Mouse (Mus musculus) mature B cell (primary cell): ENCODE results near the gene Npat.

Experiments used
- in situ Hi-C: fragments of 300-500 bp; cut with MboI; formaldehyde crosslinking; loops from 2 replicates; pipeline ENCODE4 v1.14.3; 2019

Npat gene

DNA sequence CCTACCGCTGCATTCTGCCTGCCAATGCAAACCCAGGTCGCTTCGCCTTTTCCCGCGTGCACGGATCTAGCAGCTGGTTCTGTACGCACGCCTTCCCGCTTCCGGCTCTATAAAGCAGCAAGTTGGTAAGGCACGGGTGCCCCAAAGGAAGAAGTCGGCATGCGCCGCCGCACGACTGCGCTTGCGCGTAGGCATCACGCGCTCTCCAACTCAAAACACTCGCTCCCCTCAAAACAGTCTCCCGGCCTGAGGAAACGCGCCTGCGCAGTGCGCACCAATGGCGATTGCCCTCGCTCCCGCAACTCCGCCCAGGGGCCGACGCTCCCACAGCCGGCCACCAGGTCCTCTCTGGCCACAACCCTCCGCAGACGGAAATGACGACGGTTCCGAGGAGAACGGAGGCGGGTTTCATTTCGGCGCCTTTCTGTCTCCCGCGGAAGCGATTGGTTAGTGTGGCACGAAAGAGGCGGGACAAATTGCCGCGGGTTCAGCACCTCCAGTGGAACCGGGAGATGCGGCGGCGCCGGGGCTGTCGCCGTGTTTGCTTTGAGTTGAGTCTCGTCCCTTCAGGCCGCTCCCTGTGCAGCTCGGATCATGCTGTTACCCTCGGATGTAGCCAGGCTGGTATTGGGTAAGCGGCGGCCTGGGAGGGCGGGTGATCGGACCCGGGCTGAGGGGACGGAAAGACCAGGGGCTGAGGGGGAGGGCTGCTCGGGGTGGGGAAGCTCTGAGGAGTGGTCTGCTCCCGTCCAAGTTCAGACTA, at the start of gene Npat, which contains the start of gene Atm:
Gene Npat (plus strand): TSS at position 490 of the 763 bp plus-strand sequence.
Gene Atm (minus strand): TSS at position 183 of the 763 bp plus-strand sequence.
- in situ Hi-C loops: no loop called here

DNA sequence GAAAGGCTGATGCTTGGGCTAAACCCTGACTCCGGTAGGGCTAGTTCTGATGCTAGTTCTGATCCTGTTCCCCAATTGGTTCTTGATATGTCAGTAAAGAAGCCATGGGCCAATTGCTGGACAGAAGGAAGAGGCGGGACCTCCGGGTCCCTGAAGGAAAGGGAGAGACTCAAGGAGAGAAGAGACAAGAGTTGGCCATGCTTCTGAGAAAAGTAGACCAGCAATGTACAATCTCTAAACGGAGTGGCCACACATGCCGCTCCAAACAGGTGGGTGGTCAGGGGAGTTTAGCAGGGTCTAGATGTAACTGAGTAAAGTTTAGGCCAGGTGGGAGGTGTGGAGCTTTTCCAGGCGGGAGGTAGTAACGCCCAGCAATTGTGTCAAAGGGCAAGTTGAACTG, 28.8 kb upstream of the Npat start:
- in situ Hi-C loops: no loop called here

DNA sequence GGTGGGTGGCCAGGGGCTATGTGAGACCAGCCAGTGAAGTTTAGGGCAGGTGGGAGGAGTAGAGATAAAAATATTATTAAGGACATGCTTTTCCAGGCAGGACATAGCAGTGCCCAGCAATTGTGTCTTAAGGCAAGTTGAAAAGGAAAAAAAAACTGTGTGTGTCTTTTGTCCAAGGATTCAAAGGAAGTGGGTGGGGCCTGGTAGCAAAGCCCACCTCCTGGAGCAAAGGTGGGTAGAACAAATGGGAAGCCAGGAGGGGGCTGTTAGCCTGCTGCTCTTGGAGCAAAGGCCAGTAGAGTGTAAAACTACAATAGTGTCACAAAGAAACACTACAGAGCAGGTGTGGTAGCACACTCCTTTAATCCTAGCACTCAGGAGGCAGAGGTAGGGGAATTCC, 22.8 kb upstream of the Npat start:
- in situ Hi-C loops: no loop called here

DNA sequence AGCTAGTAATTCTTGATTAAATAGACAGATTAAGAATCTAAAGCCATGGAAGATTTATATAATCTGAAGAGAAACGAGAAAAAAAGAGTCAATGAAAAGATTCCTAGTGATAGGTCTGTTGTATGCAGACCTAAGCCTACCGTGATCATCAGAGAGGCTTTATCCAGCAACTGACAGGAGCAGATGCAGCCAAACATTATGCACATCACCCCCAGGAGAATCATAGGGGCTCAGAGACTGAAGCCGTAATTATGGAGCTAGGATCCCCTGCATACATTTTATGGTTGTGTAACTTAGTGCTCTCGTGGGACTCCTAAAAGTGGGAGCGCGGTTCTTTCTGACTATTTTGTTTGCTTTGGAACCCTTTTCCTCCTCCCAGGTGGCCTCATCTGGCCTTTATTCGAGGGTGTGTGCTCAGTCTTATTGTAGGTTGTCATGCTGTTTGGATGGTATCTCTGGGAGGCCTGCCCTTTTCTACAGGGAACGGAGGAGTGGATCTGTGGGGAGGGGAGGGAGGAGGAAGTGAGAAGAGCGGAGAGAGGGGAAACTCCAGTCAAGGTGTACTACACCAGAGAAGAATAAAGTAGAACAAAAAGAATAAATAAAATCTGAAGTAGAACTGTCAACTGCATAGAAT, 19.4 kb upstream of the Npat start:
- in situ Hi-C loops: no loop called here

DNA sequence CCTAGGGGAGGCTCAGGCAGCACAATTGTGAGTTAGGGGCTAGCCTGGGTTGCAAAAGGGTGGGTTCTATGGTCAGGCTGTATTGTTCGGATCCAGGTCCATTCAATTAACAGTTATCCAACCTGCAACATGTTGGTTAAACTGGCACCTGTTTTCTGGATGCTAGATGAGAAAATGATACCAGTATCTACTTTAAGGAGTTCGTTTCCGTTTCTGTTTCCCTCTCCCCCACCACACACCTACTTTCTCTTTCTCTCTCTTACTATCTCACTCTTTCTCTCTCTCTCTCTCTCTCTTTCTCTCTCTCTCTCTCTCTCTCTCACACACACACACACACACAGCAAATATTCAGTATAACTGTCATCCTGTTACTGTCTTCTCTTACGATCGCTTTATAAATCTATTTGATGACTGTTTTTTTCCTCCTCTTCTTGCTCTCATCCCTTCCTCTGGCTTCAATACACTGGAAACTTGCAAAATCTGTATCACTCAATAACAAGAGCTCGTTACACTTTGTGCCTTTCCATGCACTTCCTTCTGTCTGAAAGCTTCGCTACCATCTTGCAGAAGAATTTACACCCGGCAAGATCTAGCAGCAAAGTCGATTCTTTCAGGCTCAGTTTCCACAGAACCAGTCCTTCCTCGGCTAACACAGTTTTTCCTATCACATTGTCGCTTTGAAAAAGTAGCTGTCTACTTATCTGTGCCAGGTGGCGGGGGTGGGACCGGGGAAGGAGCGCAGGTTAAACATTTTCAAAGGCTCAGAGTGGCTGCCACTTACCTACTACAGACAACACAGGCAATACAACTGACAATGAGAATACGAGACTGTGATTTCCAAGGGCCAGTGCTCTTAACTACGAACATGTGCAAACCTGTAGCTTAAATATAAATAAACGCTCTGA, 1.2 kb upstream of the Npat start:
- in situ Hi-C loops: no loop called here

DNA sequence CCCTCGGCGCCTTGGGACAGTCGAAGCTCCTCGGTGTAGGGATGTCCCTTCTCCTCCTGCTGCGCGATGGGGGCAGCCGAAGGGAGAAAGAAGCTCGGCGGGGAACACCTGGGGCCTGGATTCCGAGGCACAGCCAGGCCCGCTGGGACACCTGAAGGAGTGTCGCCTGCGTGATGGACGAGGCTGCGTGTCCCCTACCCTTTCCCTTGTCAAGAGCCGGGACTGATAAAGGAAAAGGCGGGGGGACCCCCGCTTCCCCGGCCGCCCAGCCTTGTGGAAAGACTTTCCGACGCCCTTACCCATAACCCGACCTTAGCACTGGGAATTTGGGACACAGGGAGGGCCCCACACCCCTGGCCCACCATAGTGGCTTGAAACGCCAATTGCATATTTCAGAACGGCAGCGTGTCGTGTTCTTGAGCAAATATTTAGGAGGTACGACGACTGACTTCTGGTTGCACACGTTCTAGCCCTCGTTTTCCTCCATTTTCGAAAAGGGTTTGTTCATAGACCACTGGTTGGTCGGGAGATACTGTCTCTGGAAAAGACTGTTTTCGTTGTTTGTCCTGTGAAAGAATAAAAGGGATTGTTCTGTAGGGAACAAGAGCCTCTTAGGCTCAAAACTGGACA, 604 bp downstream of the Npat start:
- in situ Hi-C loops: no loop called here

DNA sequence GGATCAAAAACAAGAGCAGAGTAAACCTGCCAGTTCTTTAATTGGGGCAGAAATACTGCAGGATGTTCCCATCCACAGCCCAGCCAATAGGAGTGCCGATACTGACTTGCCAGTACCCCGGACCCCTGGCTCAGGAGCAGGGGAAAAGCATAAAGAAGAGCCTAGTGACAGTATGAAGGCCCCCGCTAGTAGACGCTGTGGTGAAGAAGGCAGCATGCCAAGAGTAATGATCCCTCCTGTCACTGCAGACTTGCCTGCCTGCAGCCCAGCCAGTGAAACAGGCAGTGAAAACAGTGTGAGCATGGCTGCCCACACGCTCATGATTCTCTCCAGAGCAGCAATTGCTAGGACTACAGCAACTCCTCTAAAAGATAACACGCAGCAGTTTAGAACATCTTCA, 33.8 kb downstream of the Npat start:
- in situ Hi-C loops: no loop called here

DNA sequence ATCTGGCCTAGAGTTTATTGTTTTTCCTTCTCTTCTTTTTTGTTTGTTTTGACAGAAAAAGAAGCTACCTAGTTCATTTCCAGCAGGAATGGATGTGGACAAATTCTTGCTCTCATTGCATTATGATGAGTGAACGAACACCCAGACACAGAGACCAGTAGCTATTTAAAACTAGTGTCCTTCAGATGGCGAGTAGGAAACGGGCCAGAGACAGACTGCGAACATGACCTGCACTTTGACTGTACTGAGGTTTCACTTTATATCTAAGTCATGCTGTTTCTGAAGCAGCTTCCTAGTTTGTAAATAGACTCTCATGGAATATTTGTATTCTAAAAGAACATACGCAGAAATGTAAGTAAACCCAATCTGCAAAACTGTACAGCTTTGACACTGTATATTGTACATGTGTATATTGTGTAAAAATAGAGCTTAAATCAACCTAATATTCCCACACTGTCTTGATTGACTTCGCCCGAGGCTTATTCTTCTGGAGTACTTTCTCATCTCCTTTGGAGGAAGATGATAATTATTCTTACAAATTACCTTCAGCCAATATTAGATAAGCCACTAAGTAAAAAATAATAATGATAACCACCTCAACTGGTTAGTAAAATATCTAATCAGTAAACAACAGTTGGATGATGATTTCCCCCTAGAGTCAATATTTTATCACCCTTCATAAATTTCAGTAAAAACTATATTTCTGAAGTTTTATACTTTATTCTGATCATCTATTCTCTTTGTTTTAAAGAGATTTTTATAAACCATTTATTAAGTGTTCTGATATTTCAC, 35.9 kb downstream of the Npat start:
- in situ Hi-C loops: no loop called here

DNA sequence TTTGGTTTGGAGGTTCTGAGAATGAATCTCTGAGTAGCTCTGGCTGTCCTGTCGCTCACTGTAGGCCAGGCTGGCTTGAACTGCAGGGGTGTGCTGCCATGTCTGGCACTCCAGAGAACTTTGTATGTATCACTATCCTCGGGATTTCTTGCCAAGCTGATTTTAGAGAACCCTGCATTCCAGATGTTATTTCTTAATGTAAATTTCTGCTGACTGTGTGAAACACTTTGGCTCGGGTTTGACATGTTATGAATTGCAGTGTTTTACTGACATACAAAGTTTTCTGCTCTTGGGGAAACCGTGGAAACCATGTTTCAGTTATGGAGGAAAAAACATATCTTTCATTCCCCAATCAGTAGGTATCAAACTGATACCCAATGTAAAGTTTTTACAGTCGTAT, 38.9 kb downstream of the Npat start:
- in situ Hi-C loops: no loop called here

DNA sequence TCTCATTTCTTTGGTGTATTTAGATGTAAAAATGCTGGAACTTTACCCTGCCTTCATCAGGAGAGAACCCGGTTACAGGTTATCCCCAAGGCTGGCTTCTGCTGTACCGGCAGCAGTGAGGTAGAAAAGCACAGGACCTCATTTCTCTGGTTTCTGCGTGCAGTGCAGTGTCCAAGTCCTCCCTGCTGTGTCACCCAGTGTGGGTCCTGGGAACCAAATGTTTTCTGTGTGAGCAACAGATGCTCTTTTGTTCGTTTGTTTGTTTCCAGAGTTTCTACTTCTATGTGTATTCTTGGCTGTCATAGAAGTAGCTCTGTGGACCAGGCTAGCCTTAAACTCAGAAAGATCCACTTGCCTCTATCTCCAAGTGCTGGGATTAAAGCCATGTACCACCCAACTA, 45.0 kb downstream of the Npat start:
- in situ Hi-C loops: no loop called here

DNA sequence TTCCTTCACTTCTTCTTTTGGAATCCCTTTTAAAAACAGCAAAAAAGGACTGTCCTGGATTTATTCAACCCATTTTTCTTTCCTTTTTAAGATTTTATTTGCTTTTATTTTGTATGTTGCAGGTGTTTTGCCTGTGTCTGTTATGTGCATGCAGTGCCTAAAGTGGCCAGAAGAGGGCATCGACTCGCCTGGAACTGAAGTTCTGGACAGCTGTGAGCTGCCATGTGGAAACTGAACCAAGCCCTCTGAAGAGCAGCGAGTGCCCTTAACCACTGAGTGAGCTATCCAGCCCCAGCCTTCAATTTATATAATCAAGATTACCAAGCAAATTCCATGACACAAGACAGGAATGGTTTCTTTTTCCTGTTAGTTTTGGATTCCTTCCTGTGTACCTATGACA, 57.9 kb downstream of the Npat start:
- in situ Hi-C loops: no loop called here

DNA sequence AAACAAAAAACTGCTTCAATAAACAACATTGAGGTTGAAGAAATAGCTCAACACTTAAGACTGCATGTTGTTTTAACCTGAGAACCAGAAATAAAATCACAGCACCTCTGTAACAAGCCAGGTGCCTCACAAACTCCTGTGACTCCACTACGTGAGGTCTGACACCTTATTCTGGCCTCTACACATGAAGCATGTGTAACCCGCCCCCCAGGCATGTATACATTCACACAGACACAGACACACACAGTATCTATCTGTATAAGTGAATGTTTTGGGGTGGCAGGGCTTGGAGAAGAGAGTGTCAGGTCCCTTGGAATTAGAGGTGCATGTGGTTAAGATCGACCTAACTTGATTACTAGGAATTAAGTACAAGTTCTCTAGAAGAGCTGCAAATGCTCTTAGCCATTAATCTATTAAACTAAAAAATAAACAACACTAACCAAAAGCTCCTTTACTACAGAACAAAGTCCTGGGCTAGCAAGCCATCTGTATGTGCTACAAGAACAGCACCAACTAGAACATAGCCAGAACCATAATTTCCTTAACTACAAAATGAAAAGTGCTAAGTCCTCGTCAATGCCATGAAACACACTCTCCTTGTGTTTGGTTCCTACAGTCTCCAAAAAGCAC, 60.2 kb downstream of the Npat start:
- in situ Hi-C loops: no loop called here

DNA sequence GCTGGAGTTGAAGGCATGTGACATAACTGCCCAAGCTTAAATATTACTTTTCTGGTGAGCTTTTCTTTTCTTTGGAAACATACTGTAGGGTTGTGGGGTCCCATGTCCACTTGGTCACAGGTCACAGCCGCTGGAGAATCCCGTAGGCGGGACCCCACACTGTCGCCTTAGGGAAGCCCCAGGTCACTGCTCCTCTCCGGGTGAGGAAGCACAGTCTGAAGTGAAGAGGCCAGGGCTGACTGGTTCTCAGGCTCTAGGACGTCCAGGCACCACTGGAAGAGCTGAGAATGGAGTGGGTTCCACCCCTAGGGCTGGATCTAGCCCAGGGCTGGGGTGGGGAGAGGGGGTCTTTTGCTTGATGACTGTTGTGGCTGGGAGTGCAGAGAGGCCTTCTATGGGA, 61.8 kb downstream of the Npat start:
- in situ Hi-C loops: no loop called here

DNA sequence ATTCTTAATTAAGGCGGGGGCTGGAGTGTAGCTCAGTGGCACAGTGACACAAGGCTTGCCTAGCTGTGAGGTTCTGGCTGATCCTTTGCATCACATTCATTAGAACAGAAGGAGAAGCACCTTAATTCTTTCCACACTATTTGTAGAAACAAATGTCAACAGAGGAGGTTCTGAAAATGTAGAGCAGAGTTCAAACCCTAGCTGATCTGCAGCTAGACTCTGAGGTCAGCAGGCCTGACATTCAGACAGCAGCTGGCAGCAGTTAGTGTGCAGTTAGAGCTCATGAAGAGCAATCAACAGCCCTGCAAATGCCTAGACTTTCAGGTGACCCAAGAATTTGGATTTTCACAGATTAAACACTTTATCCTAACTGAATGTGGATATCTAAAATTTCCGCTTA, 64.7 kb downstream of the Npat start:
- in situ Hi-C loops: no loop called here

DNA sequence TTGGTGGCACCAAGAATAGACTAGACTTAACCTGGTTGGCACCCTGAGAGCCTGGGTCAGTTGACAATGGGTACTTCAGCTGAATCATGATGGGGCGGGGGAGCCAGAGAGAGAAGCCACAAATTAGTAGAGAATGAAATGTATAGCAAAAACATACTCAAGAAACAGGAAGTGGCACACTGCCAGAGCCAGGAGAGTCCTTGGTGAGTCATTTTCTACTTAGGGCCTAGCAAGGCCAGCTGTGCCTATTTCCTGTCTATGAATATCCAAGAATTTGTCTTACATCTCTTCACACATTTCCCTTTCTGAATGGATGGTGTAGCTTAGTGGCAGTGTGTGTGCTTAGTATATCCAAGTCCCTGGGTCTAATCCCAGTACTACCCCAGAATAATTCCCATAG, 66.5 kb downstream of the Npat start:
- in situ Hi-C loops: no loop called here

DNA sequence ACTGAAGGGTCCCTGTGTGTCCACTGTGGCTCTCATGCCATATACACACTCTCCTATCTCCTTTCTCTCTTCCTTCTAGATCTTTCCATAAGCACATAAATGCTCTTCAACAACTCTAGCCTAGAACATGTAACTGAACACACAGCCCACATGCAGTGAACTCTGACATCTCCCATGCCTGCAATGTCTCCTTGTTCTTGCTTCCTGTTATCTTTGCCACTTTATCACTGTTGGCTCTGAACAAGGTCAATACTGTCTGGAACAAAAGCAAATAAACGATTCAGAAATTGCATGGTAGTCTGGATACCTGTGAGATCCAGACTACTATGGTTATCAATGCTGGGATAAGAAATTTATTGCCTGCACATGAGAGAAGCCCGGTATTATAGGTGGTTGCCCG, 67.0 kb downstream of the Npat start:
- in situ Hi-C loops: no loop called here

DNA sequence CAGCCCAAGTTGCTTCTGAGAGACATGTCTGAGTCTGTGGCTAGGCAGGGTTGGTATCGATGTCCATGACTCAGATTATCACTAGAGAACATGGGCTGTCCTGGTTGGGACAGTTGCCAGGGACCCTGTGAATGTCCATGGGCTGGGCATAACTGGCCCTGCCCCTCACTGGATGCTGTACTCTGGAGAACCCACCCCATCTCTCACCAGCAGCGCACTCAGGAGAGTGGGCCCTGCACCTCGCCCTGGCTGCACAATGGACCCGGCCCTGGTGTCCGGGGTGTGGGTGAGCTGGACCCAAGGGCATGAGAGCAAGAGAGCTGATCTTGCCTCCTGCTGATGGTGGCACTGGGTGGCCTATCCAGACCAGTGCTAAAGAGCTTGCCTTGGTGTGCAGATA, 68.1 kb downstream of the Npat start:
- in situ Hi-C loops: no loop called here

DNA sequence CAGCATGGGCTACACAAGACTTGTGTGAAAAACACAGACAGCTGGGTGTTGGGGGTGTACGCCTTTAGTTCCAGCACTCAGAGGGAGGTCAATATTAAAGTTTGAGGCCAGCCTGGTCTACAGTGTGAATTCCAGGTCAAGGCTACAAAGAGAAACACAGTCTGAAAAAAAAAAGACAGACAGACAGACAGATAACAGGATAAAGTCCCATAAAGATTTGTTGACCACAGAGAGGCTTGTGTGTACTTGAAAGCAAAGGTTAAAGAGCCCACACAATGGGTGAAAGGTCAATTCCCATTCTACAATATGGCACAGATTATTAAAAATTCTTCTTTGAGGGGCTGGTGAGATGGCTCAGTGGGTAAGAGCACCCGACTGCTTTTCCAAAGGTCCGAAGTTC, 70.3 kb downstream of the Npat start:
- in situ Hi-C loops: no loop called here

DNA sequence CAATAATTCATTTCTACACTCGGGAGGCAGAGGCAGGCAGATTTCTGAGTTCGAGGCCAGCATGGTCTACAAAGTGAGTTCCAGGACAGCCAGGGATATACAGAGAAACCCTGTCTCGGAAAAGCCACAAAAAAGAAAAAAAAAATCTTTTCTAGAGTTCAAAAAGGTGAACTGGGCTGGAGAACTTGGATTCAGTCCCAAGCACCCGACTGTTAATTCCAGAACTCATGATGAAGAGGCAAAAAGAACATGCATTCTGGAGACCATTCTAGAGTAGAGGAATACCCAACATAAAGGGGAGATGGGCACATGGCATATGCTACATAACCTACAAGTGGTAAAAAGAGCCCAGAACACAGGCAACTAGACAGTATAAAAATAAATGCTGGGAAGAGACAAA, 71.0 kb downstream of the Npat start:
- in situ Hi-C loops: no loop called here

DNA sequence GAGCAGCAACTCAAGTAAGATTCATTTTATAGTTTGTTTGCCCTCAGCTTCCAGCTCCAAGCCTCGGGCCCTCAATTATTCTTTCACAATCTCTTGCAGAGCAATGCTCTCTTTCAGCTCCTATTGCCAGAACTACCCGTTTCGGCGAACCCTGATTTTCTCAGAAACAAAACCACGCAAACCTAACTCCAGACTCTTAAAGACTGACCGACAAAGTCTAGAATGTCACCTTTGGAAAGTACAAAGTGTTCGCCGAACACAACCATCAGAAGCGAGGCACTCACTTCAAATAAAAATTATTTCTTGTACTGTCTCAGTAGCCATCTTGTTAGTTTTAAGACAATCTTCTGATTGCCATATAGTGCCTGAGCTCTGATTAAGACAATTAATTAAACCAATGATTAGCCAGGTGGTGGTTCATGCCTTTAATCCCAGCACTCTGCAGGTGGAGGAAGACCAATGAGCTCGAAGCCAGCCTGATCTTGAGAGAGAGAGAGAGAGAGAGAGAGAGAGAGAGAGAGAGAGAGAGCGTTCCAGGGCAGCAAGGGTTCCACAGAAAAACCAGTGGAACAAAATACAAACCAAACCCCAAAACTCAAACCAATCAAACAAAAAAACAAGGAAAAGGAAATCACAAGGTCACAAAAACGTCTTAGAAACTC, 72.6 kb downstream of the Npat start:
- in situ Hi-C loops: no loop called here
